Mouse (Mus musculus) stomach, postnatal 0 days (tissue): ENCODE measurements around the gene Txndc5.

Experiments
- CTCF ChIP-seq: IDR thresholded peaks from 2 replicates; pipeline ENCODE4 v1.5.1; 2016; ENCODE audit warnings: antibody characterized with exemption, low read depth, mild to moderate bottlenecking, moderate library complexity
- EP300 ChIP-seq: optimal IDR thresholded peaks from 2 replicates; pipeline ENCODE3; 2016; ENCODE audit warnings: antibody characterized with exemption

DNA sequence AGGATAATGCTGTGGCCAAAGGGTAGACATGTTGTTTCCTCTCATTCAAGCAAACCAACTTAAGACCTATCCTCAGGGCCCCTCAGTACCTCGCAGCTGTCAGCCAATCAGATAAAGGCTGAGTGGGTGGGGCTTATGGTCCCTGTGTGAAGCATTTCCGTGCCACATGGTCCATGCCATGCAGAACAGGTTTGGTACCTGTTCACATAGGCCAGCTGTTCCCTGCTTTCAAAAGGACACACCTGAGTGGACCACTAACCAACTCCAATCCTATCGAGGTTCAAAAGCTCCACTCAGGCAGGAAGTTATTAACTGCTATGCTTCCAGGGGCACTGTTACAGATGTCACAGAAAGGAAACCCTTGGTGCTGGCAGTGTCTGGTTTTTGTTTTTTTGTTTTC lies 25.6 kb upstream of the Txndc5 start:
- TF ChIP-seq CTCF (no peak), EP300 (no peak)
